Mouse (Mus musculus) spleen, adult 12 weeks (tissue): ENCODE data around the gene Zfp574.

Experiments used
- DNase-seq: peaks from one replicate; pipeline ENCODE4 v3.0.0; 2022; ENCODE audit warnings: low spot score

The Zfp574 gene

DNA sequence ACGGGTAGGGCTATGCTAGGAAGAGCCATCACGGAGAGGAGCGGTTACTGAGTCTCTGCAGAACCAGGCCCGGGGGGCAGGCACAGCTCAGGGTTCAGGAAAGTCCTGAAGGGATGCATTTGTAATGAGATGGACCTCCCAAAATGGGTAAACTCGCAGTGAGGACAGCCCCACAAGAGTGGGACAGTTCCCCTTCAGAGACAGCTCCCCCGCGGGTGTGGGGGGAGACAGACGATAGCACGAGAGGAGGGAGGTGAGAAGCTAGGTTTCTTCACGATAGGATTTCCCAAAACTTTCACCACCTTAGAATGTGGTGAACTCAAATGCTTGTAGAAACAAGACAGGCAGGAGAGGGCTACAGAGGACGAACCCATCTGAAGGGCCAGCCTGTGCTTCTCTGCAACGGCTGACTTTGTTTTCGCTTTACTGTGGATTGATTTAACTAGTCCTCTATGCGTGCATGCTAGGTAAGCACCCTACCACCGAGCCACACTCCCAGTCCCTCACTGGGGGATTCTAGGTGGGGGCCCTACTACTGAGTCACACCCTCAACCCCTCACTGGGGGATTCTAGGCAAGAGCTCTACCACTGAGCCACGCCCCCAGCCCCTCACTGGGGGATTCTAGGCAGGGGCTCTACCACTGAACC lies 40.7 kb downstream of the Zfp574 start:
- no peak for DNase-seq

- peak; percentile 42 for DNase-seq
Measured at GRCm38 (mm10) chr7:25120061-25120834, 47.9 kb downstream of the Zfp574 start.

DNA sequence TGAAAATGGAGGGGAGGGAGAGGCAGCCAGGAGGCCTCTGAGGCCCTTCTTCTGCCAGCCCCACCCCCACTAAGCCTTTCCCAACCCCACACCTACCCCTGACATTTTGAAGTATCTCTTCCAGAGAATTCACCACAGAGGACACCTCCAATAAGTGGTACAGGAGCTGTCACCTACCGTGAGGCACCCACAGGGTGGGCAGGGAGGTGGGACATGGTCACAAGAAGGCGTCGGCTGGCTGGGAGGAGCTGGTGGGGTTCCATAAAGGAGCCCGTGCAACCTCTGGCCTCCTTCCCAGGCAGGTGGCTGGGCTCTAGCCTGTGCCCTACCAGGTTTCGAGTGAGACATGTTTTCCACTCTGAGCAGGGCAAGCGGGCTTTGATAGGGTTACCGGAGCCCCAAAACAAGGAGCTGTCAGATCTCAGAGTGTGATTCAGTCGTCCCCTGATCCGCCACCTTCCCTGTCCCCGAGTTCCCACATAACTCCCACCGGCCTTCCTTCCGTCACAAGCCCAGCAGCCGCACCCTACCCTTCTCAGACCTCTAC lies 48.9 kb downstream of the Zfp574 start:
- DNase-seq = no peak

DNA sequence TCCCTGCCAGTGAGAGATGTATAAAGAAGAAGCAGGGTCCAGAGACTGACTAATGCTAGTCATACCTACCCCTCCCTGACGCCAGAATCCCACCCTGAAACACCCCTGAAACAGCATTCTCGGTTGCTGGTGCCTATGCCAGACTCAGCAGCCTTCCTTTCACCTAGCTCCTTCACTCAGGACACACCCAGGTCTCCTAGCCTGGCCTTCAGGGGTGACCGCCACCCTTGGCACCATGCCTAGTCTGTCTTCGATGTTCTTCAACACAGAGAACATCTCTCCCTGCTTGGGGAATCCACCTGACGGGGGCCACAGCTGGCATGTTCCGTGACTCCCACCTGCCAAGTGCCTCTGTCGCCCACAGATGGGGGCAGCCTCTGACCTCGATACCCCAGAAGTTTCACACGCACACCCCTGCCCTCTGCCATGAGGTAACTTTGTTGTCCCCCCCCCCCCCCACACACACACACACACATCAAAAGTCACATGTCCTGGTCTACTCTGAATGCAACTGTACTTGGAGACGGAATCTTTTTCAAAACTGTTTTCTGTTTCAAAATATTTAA lies 53.4 kb downstream of the Zfp574 start:
- DNase-seq = no peak

DNA sequence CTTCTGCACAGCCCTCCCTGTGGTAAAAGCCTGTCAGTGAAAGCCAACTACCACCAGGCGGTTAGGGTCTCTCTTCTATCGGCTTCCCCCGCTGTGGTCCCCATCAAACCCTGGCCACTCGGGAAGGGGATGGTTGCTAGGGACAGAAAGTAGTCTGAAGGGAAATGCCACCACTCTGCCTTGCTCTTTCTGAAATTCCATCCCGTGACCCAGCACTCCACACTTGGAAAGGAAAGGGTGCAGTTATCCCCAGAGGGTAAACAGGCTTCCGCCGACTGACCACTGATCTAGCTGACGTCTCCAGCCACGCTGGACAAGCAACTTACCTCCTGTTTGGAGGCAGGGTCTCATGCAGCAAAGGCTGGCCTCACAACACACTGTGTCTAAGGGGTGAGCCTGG lies 55.6 kb downstream of the Zfp574 start:
- no peak for DNase-seq

GRCm38 (mm10) chr7:25129390-25129979 lies 57.1 kb downstream of the Zfp574 start:
- peak; percentile 43 for DNase-seq

DNA sequence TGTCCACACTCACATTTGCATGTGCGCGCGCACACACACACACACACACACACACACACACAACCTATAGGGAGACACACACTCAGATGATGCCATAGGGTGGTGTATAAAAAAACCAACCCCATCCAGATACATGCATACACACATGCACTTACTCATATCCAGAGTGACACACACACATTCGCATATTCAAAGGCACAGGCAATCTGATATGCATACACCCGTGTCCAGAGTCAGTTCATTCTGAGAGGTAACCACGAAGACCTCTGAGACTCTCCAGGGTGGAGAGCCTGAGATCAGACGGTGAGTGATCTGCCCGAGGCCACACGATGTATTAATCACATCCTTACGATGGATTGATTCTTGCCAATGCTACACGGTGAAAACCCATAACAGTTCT lies 58.2 kb downstream of the Zfp574 start:
- DNase-seq = no peak

GRCm38 (mm10) chr7:25131247-25131646 lies 58.9 kb downstream of the Zfp574 start:
- no peak for DNase-seq

DNA sequence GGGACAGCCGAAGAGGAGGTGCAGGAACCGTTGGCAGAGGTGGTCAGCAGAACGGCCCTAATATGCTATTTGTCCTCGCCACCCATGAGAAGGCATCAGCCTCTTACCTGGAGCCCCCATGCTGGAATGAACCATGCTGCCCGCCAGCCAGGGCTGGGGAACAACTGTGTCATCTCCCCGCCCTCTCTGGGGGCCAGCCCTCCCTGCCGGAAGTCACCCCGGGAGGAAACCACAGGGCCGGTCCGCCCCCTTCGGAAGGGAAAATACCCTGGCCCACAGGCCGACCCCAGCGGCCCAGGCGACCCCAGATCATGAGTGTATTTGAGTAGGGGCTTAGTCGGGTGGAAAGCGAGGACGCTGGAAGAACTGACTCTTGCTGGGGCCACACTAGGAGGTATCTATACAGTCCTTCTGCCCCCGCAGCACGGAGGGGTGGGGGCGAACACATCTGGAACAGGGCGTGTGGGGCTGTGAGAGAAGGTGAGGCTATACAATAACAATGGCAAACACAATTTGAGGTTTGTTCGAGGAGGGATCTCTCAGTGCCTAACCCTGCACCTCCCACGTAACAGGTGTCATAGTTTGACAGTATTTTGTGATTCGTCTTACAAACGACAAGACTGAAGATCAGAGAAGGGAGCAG lies 60.1 kb downstream of the Zfp574 start:
- DNase-seq = peak; percentile 44
